Mouse (Mus musculus): ENCODE measurements around the gene Sipa1l3.

Gene Sipa1l3

DNA sequence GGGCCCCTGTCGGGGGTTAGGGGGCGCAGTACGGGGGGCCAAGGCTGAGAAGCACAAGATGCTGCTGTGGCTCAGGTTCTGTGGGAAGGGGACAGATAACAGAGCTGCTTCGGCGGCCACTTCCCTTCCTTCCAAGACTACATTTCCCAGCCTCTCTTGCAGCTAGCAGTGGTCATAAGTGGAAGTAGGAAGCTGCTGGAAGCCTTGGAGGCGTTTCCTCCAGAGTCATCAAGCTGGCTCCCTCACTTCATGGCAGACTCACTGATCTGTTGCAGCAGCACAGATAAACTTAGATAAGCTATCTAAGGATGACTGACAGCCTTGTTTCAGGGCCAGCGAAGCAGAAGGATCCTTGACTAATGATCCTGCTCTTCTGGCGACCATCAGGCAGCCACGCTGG is 76.6 kb downstream of the Sipa1l3 start:
- peak; percentile 46 to 50 for DNase-seq

DNA sequence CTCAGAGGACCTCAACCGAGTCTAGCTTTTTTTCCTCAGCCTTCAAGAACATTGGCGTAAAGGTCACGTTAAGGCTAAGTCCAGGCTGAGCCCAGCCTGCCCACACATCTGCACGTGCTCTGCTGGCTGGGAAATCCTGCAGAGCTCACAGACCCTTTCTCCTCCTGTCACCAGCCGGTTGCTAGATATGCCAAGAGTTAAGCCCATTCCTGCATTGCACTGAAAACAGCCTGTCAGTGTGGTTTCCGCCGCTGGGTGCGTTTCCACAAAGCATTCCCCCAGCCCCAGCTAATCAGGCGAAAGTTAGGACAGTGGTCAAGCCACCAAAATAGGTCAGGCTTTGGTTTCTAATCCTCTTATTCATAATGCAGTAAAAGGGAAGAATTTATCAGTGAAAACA is 77.3 kb downstream of the Sipa1l3 start:
- DNase-seq: no peak

DNA sequence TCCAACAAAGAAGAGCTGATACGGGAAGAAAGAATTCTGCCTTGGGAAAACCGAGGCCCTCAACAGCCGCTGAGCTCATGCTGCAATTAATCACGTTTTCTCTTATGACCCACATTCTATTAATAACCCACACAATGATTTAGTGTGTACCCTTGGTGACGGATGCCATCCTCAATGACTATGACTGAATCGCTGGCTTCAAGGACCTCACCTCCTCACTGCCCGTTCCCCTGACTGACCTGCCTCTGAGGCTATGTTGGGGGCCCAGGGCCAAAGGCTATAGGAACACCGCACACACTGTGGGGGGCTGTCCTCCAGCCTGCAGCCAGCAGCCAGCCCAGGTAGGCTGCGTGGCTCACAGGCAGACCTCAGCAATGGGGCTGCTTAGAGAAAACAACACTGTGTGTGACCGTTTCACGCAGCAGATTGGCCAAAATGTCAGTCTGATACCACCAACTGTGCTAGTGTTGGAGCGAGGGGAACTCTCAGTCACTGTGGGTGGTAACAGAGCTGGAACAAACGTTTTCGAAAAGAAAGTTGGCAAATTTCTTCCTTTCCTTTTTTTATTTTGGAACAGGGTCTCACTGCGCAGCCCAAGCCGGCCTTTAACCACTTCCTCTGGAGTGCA is 79.7 kb downstream of the Sipa1l3 start:
- DNase-seq: no peak

DNA sequence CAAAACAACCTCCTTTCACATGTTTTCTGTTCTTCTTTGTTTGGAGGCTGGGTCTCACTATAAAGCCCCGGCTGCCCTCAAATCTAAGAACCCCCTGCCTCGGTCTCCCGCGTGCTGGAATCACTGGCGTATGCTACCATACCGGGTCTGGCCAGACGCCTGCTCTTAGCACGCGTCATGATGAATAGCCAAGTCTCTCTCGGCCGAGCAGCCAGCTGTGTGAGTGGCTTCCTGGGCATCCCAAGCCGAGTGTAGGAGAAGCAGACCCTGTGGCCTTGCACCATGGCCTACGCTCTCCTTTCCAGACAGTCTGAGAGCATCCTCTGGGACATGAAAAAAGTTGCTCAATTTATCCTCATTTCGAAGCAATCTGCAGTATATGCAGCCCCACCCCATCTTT is 80.2 kb downstream of the Sipa1l3 start:
- no peak for DNase-seq

DNA sequence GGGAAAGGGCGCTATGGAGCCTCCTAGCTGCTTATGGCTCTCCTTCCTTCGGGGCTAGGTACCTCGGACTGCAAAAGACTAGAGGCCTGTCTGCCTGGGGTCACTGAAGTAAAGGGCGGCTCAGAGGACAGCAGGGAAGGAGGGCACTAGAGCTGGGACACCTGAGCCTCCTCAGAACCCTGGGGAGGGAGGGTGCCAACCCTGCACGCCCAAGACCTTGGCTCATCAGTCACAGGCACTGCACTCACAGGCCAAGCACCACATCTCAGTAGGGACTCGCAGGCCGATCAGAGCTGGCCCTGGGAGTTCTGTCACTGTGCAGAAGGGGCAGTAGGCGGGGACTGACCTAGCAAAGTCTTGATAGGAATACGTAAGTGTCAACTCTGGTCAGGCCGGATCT is 81.4 kb downstream of the Sipa1l3 start:
- no peak for DNase-seq

DNA sequence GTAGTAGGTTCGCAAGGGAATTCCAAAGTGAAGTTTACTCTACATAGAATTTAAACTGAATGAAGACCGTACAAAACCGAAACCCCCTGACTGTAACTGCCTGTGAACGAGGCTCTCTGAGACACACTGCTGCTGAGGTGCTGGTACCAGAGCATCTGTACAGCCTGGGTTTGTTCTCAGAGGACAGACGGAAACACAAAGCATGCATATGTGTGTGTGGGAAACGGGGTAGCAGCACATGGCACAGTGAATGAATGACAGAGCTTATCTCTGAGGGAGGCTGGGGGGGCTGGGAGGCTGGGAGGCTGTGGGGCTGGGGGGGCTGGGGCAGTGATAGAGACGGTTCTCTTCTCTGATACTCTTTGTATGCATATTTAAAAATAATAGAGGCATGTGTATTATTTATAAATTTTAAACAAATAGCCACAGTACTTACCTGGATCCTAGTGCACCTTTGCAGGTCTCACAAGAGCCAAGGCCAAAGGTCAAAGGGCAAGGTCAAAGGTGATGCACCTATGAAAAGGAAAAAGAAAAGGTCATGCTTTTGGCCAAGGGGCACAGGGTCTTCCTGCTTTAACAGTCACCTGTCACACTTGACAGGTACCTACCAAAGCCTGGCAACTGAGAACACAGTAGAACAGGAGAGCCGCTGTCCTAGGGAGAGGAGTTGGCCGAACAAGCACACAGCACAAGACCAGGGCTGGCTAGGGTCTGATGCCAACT is 84.0 kb downstream of the Sipa1l3 start:
- no peak for DNase-seq

DNA sequence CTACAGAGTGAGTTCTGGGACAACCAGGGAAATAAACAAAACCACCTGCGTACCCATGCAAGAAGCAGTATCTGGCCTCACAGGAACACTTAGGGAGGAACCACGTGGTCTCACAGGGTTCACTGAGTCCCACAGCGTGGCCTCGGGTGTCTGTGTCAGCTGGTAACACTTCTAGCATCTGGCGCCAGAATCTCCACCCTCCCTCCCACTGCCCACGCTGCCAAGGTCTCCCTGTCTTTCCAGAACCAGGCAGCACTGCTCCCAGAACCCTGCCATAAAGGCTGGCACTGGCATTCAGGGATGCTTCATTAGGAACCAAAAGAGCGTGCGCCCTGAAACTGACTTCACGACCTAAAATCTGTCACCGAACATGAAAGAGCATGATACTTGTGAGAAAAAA is 84.7 kb downstream of the Sipa1l3 start:
- no peak for DNase-seq

DNA sequence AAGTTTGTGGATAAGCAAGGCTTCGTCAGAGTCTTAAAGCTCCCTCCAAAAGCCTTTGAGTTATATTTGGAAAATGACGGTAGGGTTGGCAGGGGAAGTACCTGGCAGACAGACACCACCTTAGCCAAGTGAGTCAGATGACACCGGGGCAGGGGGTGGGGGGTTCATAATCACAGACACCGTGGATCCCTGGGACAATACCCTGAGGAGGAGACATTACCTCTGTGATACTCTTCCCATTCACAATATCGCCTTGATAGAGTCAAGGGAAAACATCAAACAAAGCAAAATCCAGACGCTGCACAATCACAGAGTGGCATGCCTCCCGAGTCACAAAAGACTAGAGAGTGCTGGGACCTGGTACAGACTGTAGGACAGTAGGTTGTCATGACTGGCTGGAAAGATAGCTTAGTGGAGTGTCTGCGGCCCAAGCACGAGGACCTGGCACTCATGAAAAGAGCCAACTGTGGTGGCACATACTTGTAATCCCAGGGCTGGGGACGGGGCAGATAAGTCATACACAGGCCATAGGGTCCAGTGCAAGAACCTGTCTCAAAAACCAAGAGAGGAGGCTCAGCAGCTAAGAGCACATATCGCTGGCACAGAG is 85.4 kb downstream of the Sipa1l3 start:
- no peak for DNase-seq

DNA sequence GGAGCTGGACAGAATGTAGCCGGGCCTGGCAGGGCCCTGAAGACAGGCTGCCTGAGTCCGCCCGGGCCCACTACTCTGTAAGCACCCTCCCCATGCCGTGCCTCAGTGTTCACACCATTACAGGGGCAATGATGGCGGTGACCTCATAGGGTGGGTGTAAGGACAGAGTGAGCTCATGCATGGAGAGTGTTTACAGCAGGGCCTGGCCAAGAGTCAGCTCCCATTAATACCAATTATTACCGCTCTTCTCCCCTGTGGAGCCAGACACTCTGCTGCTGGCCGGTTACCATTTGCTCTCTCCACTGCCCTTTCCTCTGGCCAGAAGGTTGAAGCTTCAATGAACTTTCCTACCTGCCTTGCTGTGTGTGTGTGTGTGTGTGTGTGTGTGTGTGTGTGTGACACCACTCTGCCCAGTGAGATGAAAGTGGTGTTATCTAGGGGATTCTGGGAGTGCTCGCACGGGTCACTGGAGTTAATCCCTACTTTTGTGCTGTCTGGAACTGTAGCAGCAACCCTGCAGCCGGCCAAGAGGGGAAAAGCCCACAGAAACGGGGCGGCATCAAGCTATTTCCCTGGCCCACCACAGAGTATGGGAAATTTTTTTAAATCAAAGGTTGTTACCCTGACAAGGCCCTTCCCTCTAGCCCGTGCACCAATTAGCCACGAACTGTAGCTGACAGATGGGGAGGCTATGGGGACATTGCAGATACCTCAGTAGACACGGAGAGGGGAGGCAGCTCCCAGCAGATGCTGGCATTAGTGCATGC is 86.1 kb downstream of the Sipa1l3 start:
- DNase-seq: peak; percentile 42 to 60

DNA sequence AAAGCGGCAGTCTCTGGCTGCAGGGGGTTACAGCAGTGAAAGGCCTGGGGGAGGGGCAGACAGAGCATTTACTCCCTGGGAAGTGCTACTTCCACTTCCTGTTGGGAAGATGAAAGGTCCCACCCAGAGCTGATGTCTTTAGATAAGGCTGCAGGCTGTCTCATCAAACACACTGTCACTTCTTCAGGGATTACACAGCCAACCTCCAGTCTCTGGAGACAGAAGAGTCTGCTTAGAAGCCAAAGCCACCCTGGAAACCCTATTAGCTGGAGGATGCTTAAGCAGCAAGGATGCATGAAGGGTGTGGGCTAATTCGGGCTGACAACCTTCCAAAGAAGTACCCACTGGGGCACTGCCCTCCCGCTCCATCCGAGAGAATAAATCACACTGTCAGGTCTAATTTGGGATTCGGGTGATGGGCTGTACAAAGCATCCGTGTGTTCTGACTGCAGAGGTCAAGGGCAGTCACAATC is 87.7 kb downstream of the Sipa1l3 start:
- peak; percentile 59 to 62 for DNase-seq

DNA sequence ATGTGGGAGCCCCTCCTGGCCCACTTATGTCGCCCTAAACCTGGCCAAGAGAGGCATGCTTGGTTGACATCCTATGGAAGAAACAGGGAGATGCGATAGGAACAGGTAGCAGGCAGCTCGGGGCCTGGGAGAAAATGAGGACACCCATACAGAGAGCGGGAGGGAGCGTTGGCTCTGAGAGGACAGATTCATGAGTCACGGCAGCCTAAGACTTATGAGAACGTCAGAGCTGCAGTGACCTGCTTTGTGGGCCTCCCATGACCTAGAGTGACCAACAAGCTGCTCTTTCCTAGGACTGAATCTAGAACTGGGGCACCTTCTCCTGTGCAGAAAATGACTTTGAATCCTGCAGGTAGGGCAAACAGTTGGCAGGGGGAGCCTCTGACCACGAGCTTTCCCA is 92.4 kb downstream of the Sipa1l3 start:
- DNase-seq: peak in 1 of 2 experiments; percentile 19

DNA sequence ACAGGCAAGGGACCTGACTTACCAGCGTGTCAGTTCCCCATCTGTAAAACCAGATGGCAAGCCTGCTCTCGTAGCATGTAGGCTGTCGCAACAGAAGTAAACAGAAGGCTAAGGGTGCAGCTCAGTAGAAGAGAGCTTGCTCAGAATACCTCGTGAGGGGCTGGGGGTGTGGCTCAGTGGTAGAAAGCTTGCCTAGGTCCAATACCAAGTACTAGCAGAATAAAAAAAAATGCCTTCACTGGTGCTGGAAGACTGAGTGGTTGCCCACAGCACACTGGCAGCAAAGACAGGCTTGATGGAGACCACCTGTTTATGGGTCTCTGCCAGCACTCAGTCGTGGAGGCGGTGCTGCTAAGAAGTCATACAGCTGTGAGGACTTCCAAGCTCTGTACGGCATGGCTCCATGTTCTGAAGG is 93.0 kb downstream of the Sipa1l3 start:
- DNase-seq: peak; percentile 53 to 78

DNA sequence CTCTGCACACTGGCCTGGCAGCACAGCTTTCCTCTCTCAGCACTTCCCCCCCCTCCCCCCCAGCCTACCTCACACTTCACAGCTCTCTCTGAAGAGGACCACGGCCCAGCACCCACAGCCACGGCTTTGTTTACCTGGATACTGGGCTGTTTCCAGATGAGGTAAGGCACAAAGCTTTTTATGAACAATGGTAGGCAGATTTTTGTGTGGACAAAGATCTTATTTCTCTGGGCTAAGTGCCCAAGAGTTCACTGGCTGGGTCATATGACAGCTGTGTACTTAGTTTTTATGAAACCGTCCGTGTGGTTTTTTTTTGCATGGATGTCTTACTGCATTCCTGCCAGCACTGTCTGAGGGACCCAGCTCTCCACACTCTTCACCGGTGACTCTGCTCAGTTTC is 93.8 kb downstream of the Sipa1l3 start:
- DNase-seq: peak; percentile 72 to 85

DNA sequence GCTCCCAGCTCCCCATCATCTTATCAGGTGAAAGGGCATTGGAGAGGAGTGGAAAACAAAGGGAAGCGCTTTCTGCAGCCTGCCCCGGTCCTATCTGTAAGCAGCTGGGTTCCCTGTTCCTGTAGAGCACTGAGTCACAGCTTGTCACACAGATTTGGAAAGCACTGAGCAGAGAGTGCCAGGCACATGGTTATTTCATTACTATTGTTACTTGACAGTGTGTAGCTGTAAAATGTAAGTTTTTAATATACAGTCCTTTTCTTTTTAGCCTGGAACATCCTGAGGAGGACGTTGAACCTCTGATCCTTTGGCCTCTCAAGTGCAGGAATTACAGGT is 96.6 kb downstream of the Sipa1l3 start:
- DNase-seq: no peak

DNA sequence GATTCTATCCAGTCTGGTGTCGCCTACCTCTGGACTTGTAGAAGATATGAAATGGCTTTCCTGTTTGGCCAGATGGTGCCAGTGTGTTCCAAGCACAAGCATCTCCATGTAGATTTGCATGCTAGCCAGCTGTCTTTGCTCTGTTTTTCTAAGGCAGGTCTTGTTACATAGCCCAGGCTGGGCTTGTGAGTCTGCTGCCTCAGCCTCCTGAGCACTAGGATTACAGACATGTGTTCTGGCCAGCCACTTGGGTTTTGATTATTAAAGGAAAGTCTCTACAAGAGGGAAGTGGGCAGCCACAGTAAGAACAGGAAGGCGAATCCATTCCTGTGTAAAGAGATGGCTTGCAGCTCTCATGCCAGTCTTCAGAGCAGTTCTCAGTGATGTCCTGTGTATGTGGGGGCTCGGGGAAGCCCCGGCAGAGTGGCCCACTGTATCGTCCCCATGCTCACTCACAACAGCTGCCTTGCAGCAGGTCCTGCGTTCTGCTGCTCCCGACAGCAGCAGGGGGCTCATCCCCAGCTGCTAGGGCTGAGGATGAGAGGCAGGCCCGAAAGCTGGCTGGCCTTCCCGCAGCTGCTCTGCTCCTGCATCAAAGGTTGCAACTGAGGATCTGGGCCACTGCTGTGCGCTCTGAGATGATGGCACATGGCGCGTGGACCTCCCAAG is 97.1 kb downstream of the Sipa1l3 start:
- no peak for DNase-seq

DNA sequence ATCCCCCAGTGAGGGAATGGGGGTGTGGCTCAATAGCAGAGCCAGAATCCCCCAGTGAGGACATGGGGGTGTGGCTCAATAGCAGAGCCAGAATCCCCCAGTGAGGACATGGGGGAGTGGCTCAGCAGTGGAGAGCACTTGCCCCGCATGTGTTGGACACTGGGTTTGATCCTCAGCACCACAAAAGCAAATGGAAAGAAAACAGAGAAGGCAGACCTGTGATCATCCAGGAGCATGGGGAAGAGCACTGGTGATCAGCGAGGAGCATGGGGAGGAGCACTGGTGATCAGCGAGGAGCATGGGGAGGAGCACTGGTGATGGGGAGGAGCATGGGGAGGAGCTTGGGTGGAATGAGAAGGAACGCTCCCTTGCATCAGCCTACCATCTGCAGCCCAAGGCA is 98.6 kb downstream of the Sipa1l3 start:
- no peak for DNase-seq

DNA sequence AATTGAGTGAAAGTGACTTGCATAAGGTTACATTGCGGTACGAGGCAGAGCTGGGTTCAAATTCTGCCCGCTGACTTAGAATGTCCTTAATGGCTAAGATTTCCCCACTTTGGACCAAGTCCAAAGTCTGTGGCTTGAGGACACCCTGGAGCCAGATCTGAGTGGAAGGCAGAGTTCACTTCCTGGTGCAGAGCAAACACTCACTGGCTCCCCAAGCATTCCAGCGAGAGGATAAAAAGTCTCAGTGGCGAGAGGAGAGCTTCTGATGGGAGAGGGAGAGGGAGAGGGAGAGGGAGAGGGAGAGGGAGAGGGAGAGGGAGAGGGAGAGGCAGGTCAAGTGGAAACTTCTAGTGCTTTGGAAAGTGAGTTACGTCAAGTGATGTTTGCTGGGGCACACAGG is 100.2 kb downstream of the Sipa1l3 start:
- peak; percentile 68 to 84 for DNase-seq

DNA sequence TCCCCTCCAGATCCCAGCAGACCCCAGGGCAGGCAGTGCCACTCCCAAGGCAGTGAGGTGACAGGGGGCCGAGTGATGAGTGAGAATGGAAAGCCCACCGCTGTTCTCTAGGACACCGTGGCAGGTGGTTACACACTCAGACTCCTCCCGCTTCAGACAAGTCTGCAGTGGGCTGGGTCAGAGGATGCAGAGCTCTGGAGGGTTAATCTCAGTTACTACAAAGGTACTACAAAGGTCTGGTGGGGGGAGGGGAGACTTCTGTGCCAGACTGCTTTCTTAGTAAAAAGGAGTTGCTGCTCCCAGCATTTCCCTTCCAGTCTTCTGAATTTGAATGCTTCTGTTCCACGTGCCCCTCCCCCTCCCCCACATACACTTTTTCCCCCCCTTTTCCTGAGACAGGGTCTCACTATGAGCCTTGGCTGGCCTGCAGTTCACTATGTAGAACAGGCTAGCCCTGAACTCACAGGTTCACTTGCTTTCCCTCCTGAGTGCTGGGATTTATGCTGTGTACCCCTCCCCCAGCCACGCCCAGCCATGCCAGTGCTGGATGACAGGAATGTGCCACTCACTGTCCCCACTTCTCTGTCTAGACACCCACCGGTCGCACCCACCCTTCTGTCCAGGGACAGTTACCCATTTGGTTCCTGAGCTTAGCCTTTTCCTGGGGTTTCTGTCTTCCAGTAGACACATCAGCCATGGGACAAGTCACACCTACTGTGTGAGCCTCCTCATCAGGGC is 100.9 kb downstream of the Sipa1l3 start:
- no peak for DNase-seq

DNA sequence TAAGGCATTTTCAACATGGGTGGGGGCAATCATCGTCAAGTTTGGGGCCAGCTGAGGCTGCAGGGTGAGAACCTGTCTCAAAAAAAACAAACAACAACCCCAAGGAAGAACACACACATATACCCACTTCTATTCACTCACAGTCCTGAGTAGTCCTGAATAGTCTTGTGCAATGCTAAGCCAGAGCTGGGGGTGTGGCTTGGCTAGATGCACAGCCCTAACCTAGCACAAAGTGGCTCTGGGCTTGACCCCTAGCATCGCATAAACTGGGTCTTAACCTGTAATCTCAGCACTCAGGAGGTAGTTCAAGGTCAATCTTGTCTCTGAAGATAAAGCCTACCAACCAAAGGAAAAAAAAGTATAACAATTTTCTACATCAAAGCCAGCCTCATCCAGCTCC is 101.5 kb downstream of the Sipa1l3 start:
- DNase-seq: peak; percentile 53 to 70

DNA sequence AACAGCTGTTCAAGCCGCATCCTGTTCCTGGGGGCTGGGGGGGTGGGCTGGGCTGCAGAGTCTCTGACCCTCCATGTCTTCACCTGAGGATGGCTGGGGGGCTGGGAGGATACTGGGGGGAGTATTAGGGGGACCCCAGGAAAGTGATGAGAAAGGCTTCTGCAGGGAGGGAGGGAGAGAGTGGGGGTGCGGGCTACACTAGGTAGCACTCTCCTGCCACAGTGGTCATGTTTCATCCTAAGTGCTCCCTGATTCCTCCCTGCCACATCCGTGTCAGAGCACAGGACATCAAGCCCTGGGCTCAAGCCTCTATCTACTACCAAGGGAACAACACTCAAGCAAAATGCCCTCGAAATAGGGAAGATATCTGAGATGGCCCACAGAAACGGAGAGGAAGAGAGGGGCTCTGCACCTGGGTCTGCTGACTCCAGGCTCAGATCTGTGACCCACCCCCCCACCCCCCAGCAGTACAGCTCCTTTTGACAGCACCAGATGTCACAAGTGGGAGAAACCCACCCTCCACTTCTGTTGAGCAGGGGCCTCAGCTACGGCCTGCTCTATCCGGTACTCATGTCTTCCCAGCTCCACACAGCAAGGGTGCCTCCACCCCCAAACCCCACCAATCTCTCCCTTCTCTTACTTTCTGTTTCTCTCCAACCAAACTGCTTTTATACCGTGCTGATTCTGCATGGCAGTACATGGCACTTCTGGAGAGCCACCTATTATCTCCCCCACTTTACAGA is 106.4 kb downstream of the Sipa1l3 start:
- no peak for DNase-seq

DNA sequence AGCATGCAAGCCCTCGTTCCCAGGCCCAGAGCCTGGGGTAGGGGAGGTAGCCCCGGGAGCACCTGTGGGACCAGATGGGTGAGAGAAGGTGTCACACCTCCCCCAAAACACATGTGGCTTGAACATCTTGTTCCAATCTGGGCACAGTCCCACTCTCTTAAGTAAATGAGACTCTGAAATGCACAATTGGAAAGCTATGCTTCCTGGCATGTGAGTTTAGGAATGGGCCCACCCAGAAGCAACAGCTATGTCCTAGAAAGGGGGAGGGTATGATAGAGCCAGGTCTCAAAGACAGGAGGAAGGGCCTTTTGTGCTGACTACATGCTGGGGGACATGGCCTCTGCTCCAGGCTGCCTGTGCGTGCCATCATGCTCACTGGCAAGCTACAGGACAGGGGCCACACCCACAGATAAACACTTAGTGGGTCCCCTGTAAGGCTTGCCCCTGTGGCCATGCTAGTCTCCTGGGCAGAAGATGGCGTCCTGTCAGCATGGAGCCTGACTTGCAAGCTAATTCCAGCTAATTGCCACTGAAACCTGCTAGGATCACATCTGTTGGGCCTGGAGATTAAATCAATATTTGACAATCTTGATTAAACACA is 107.1 kb downstream of the Sipa1l3 start:
- peak; percentile 30 to 49 for DNase-seq
